Mouse (Mus musculus): ENCODE results near the gene Mrpl27.
A peak's percentile ranks its signal among the peaks of the same experiment; 100 is the strongest.

GRCm38 (mm10) chr11:94653663-94654436, at the start of gene Mrpl27, which contains the start of gene Eme1:
- peak; percentile 31; the same call in 1 of the 2 replicates for TF ChIP-seq POLR2A (IDR thresholded peaks at IDR 0.05; ENCODE audit: extremely low read depth, insufficient read depth, low read length)
- no peak for TF ChIP-seq CTCF (IDR thresholded peaks at IDR 0.05; ENCODE audit: low read depth, low read length)
